27 mouse cellular contexts compared by ENCODE assay signal in the genomic region with DNA sequence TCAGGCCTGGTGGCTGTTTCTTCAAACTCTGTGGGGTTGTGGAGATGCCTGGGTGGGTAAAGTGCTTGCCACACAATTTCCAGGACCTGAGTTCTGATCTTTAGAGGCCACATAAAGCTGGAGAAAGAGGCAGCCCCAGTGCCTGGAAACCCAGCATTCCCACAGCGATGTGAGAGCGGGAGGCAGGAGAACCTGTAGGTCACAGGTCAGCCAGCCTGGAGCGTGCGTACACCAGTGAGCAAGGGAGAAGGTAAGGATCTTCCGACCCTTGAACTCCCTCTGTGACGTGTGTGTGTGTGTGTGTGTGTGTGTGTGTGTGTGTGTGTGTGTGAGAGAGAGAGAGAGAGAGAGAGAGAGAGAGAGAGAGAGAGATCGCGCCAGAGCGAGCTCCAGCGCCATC. TPM values are rescaled to one million over a fixed set of nuclear protein-coding genes. Genes with fewer than 3 reads are reported as not detected.
A peak's percentile ranks its signal among the peaks of the same experiment; 100 is the strongest.
DNase-seq lines count a peak whose midpoint lies in the region; ATAC-seq and TF ChIP-seq lines count a peak whose summit lies in the region.
"Had no signal": no experiment of that assay in that cellular context is flagged by ENCODE, and none has a peak within 500 bp of the region (broad histone marks: within the 10 kb centered on the region; RNA-seq: fewer than 3 reads in every experiment).

No protein-coding gene starts in this region.

- H3K9me3 ChIP-seq in intestine, embryonic 15.5 days, result no peaks in the 10 kb centered on the region
- H3K9me3 ChIP-seq in intestine, postnatal 0 days (ENCODE audit: control insufficient read depth), result no peaks in the 10 kb centered on the region
- H3K9me3 ChIP-seq in liver, postnatal 0 days (ENCODE audit: low read length), result no peaks in the 10 kb centered on the region
- no peaks in the 10 kb centered on the region for H3K9me3 ChIP-seq in liver, embryonic 12.5 days (replicated peaks)
- H3K9me3 ChIP-seq in ES-E14 (ENCODE audit: control insufficient read depth, insufficient read depth, low read depth, low read length), result no peaks in the 10 kb centered on the region
- no peaks in the 10 kb centered on the region for H3K9me3 ChIP-seq in hindbrain, embryonic 14.5 days (ENCODE audit: control insufficient read depth, low read length)
- H3K9me3 ChIP-seq: forebrain, embryonic 10.5 days; forebrain, embryonic 13.5 days; heart, embryonic 12.5 days; hindbrain, embryonic 15.5 days had no signal

- no peak for TF ChIP-seq CTCF in intestine, postnatal 0 days (IDR thresholded peaks at IDR 0.05; ENCODE audit: low read depth)
- TF ChIP-seq CTCF in liver, postnatal 0 days (IDR thresholded peaks at IDR 0.05; ENCODE audit: low read depth), result no peak

- in situ Hi-C loops in ES-E14 (cut with MboI; ENCODE audit: low sequenced_read_pairs in 2 of 2, unreplicated experiment in 2 of 2), result no loop called here

- TF ChIP-seq EP300 in liver, postnatal 0 days (IDR thresholded peaks at IDR 0.05; ENCODE audit: low read depth), result no peak

- peaks cover 67% of the 10 kb centered on the region for H3K4me1 ChIP-seq in intestine, embryonic 15.5 days (replicated peaks)
- peaks cover 23% of the 10 kb centered on the region for H3K4me1 ChIP-seq in intestine, postnatal 0 days (replicated peaks; ENCODE audit: control insufficient read depth, insufficient read depth, low read length)
- H3K4me1 ChIP-seq in liver, postnatal 0 days (ENCODE audit: insufficient read depth), result 0 out of 2 replicates have a peak, but pooled peaks cover 7% of the 10 kb centered on the region
- peaks cover 39% of the 10 kb centered on the region for H3K4me1 ChIP-seq in liver, embryonic 12.5 days
- H3K4me1 ChIP-seq in ES-E14 (ENCODE audit: control insufficient read depth in 2 of 2, insufficient read depth in 2 of 2, low read length in 2 of 2, poor library complexity in 1 of 2), result peaks cover 43 to 60% of the 10 kb centered on the region in 2 experiments
- H3K4me1 ChIP-seq in hindbrain, embryonic 14.5 days (replicated peaks; ENCODE audit: control insufficient read depth, insufficient read depth, low read length), result peaks cover 31% of the 10 kb centered on the region

- no peaks in the 10 kb centered on the region for H3K36me3 ChIP-seq in intestine, embryonic 15.5 days
- H3K36me3 ChIP-seq in intestine, postnatal 0 days (ENCODE audit: control insufficient read depth, insufficient read depth), result no peaks in the 10 kb centered on the region
- H3K36me3 ChIP-seq in liver, postnatal 0 days (replicated peaks; ENCODE audit: insufficient read depth, low read length), result no peaks in the 10 kb centered on the region
- no peaks in the 10 kb centered on the region for H3K36me3 ChIP-seq in liver, embryonic 12.5 days
- H3K36me3 ChIP-seq in ES-E14 (ENCODE audit: control insufficient read depth, insufficient read depth, low read length, poor library complexity, severe bottlenecking), result no peaks in the 10 kb centered on the region
- H3K36me3 ChIP-seq in hindbrain, embryonic 14.5 days (replicated peaks; ENCODE audit: control insufficient read depth, insufficient read depth), result no peaks in the 10 kb centered on the region
- H3K36me3 ChIP-seq: forebrain, embryonic 10.5 days; heart, embryonic 12.5 days; hindbrain, embryonic 15.5 days had no signal

- ATAC-seq in intestine, embryonic 15.5 days, result no peak
- no peak for ATAC-seq in intestine, postnatal 0 days
- ATAC-seq in liver, postnatal 0 days, result 0 out of 2 replicates have a peak, but pooled peaks have one; percentile 26
- ATAC-seq in liver, embryonic 12.5 days, result no peak
- no peak for ATAC-seq in hindbrain, embryonic 14.5 days (ENCODE audit: low FRiP score)
- ATAC-seq: CD4-positive, CD25-positive, alpha-beta regulatory T cell, adult 4 months; forebrain, embryonic 13.5 days; forebrain, embryonic 16.5 days had no signal

- no peaks in the 10 kb centered on the region for H3K27me3 ChIP-seq in intestine, embryonic 15.5 days (replicated peaks)
- H3K27me3 ChIP-seq in intestine, postnatal 0 days (replicated peaks; ENCODE audit: control insufficient read depth, insufficient read depth, low read length), result no peaks in the 10 kb centered on the region
- no peaks in the 10 kb centered on the region for H3K27me3 ChIP-seq in liver, postnatal 0 days (ENCODE audit: insufficient read depth, low read length)
- peaks cover 78% of the 10 kb centered on the region for H3K27me3 ChIP-seq in liver, embryonic 12.5 days (replicated peaks)
- no peaks in the 10 kb centered on the region for H3K27me3 ChIP-seq in hindbrain, embryonic 14.5 days (ENCODE audit: control insufficient read depth, insufficient read depth, low read length)
- H3K27me3 ChIP-seq: forebrain, embryonic 13.5 days; heart, embryonic 12.5 days; hindbrain, embryonic 15.5 days had no signal

- H3K27ac ChIP-seq in intestine, embryonic 15.5 days, result 0 out of 2 replicates have a peak overlapping the region, but pooled peaks have one; percentile 18
- no peak overlapping the region for H3K27ac ChIP-seq in intestine, postnatal 0 days (ENCODE audit: low read depth, low read length)
- H3K27ac ChIP-seq in liver, postnatal 0 days (ENCODE audit: low read depth), result no peak overlapping the region
- no peak overlapping the region for H3K27ac ChIP-seq in liver, embryonic 12.5 days
- no peak overlapping the region for H3K27ac ChIP-seq in ES-E14 (ENCODE audit: insufficient read depth, low read depth, low read length, poor library complexity, severe bottlenecking)
- no peak overlapping the region for H3K27ac ChIP-seq in hindbrain, embryonic 14.5 days
- H3K27ac ChIP-seq: forebrain, embryonic 10.5 days; forebrain, embryonic 13.5 days; gastrocnemius, adult 2 months; hindbrain, embryonic 15.5 days had no signal

- H3K9ac ChIP-seq in intestine, embryonic 15.5 days, result no peak overlapping the region
- H3K9ac ChIP-seq in intestine, postnatal 0 days (ENCODE audit: low read depth, low read length), result no peak overlapping the region
- H3K9ac ChIP-seq in liver, postnatal 0 days (replicated peaks), result no peak overlapping the region
- H3K9ac ChIP-seq in liver, embryonic 12.5 days, result no peak overlapping the region
- H3K9ac ChIP-seq in ES-E14 (ENCODE audit: insufficient read depth, low read depth, low read length, poor library complexity, severe bottlenecking), result peak overlapping the region; percentile 28; the same call in 1 of the 2 replicates
- no peak overlapping the region for H3K9ac ChIP-seq in hindbrain, embryonic 14.5 days
- H3K9ac ChIP-seq: forebrain, embryonic 13.5 days; heart, embryonic 12.5 days; hindbrain, embryonic 15.5 days had no signal

- 68% methylated on average over 10 of the region's 10 CpGs for WGBS in intestine, embryonic 15.5 days
- WGBS in intestine, postnatal 0 days, result 67% methylated on average over 10 of the region's 10 CpGs
- 64% methylated on average over 10 of the region's 10 CpGs for WGBS in liver, postnatal 0 days (ENCODE audit: insufficient replicate concordance)
- 73% methylated on average over 10 of the region's 10 CpGs for WGBS in liver, embryonic 12.5 days (ENCODE audit: insufficient replicate concordance)
- 71% methylated on average over 10 of the region's 10 CpGs for WGBS in hindbrain, embryonic 14.5 days

- H3K4me3 ChIP-seq in intestine, embryonic 15.5 days (replicated peaks), result no peak overlapping the region
- H3K4me3 ChIP-seq in intestine, postnatal 0 days (ENCODE audit: low read depth, low read length), result no peak overlapping the region
- H3K4me3 ChIP-seq in liver, postnatal 0 days (ENCODE audit: low read depth, low read length), result no peak overlapping the region
- no peak overlapping the region for H3K4me3 ChIP-seq in liver, embryonic 12.5 days
- peak overlapping the region in 1 of 2 experiments; percentile 31; a peak in 2 of 4 replicates for H3K4me3 ChIP-seq in ES-E14 (ENCODE audit: insufficient read depth in 1 of 2, low read depth in 1 of 2, low read length in 2 of 2, poor library complexity in 1 of 2, severe bottlenecking in 1 of 2)
- H3K4me3 ChIP-seq in hindbrain, embryonic 14.5 days (replicated peaks; ENCODE audit: low read length), result no peak overlapping the region
- H3K4me3 ChIP-seq: forebrain, embryonic 10.5 days; forebrain, embryonic 13.5 days; gastrocnemius, adult 2 months; heart, embryonic 12.5 days; hindbrain, embryonic 15.5 days had no signal

- no peak for DNase-seq in liver, postnatal 0 days
- no peak for DNase-seq in ES-E14 (ENCODE audit: low read depth, low spot score)
- peak; percentile 57 for DNase-seq in yolk sac, embryonic 10.5 days (ENCODE audit: low spot score)
- DNase-seq in frontal cortex, postnatal 14 days (ENCODE audit: low spot score in 2 of 2), result no peak
- DNase-seq in hindbrain, embryonic 14.5 days (ENCODE audit: low spot score), result no peak
- DNase-seq: adrenal gland, postnatal 10 days; adrenal gland, postnatal 36 days; cerebellum, adult 2 months; cerebellum, adult 9-11 months; cerebellum, postnatal 25 days; embryo, embryonic 11 days; gastrocnemius, adult 2 months; gastrocnemius, postnatal 14 days; heart, adult 11 months; heart, postnatal 14 days; heart, postnatal 4 days had no signal

- no peak overlapping the region for H3K4me2 ChIP-seq in intestine, embryonic 15.5 days (replicated peaks)
- H3K4me2 ChIP-seq in intestine, postnatal 0 days (replicated peaks; ENCODE audit: low read depth), result no peak overlapping the region
- no peak overlapping the region for H3K4me2 ChIP-seq in liver, postnatal 0 days (ENCODE audit: low read depth, low read length)
- H3K4me2 ChIP-seq in liver, embryonic 12.5 days, result no peak overlapping the region
- no peak overlapping the region for H3K4me2 ChIP-seq in hindbrain, embryonic 14.5 days (replicated peaks)
- H3K4me2 ChIP-seq: forebrain, embryonic 13.5 days; heart, embryonic 12.5 days; hindbrain, embryonic 15.5 days had no signal

TF ChIP-seq in ES-E14, 5 proteins besides CTCF, POLR2A, EP300 and RAD21:
- TF ChIP-seq MAFK (IDR thresholded peaks at IDR 0.05; ENCODE audit: insufficient read depth, low read depth, low read length) (no peak), CHD2 (IDR thresholded peaks at IDR 0.05; ENCODE audit: low read depth, low read length) (no peak), ZNF384 (IDR thresholded peaks at IDR 0.05; ENCODE audit: low read depth, low read length) (no peak), ZC3H11A (IDR thresholded peaks at IDR 0.05; ENCODE audit: borderline replicate concordance, low read depth, low read length) (no peak), HCFC1 (IDR thresholded peaks at IDR 0.05; ENCODE audit: borderline replicate concordance, insufficient read depth, low read length) (no peak)

RNA-seq across cellular contexts. Expression of gene Tead1, which starts 14.4 kb away (rescaled TPM):
- 17.5 and 18.3 TPM in 2 replicates for polyA plus RNA-seq in intestine, embryonic 15.5 days (2015; fragmentation: Nextera tagmentation; extraction: Ambion mirVana)
- 7.4 and 10.8 TPM in 2 replicates for polyA plus RNA-seq in intestine, postnatal 0 days (2015; fragmentation: Nextera tagmentation; extraction: Ambion mirVana)
- 1.4 and 2.1 TPM in 2 replicates for polyA plus RNA-seq in liver, postnatal 0 days (2015; fragmentation: Nextera tagmentation; extraction: Ambion mirVana)
- 4.7 and 5.2 TPM in 2 replicates for polyA plus RNA-seq in liver, embryonic 12.5 days (2016; fragmentation: Nextera tagmentation; extraction: Ambion mirVana)
- total RNA-seq in ES-E14 (2012; rRNA removed), result 90.5 and 110 TPM in 2 replicates
- polyA plus RNA-seq in hindbrain, embryonic 14.5 days (2014; fragmentation: Nextera tagmentation; extraction: Ambion mirVana), result 6.5 and 16.0 TPM in 2 replicates
- total RNA-seq: common myeloid progenitor, adult 5-6 weeks; MEL had no signal
